Mouse (Mus musculus) cerebellum, postnatal 36 days (tissue): ENCODE measurements around the gene Cog8.

Source experiments
- DNase-seq, 2 experiments: peaks; one replicate each; pipeline ENCODE4 v3.0.0; 2021 to 2022; ENCODE audit warnings: mixed read lengths in 2 of 2

The Cog8 gene

GRCm38 (mm10) chr8:107056076-107056972 lies at the start of gene Cog8, which contains the start of gene Nip7:
Gene Cog8, minus strand, starts transcription at chr8:107056689.
Gene Nip7, plus strand, starts transcription at chr8:107056877.
- peak; percentile 96 for DNase-seq

GRCm38 (mm10) chr8:107104547-107104946 lies 48.1 kb upstream of the Cog8 start:
- DNase-seq: peak; percentile 68 to 70

- DNase-seq: no peak
Observed at GRCm38 (mm10) chr8:107100635-107101034, 44.1 kb upstream of the Cog8 start.

DNA sequence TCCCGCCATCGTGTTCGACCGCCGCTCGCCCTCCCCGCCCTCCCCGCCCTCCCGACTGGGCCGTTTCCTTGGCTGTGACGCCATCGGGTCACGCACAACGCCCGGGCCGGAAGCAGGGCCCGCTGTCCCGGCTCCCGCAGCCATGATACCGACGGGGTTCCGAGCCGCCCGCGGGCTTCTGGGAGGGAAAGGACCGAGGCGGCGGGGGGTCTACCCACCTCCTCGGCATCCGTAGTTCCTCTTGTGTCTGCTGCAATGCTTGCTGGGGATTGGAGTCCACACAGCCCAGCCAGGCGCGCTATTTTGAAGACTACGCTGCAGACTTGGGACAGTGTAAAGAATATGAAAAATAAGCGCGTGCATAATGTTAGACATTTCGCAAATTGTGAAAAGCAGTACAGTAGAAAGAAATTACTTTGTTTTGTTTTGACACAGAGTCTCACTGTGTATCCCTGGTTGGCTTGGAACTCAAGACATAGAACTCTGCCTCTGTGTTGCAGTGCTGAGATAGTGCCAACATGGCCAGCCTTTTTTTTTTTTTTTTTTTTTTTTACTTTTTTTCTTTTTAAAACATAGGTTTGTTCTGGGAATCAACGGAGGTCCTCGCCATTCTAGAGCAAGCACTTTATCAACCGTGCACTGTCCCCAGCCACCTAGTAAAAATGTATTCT lies 40.0 kb upstream of the Cog8 start, which contains the start of gene Terf2:
TSS of gene Terf2 (minus strand) at position 182 of the 671 bp plus-strand sequence.
- DNase-seq: peak; percentile 98

- DNase-seq: no peak
Observed at GRCm38 (mm10) chr8:107095717-107096365, 39.4 kb upstream of the Cog8 start.

- no peak for DNase-seq
Observed at GRCm38 (mm10) chr8:107090531-107090930, 34.0 kb upstream of the Cog8 start.

DNA sequence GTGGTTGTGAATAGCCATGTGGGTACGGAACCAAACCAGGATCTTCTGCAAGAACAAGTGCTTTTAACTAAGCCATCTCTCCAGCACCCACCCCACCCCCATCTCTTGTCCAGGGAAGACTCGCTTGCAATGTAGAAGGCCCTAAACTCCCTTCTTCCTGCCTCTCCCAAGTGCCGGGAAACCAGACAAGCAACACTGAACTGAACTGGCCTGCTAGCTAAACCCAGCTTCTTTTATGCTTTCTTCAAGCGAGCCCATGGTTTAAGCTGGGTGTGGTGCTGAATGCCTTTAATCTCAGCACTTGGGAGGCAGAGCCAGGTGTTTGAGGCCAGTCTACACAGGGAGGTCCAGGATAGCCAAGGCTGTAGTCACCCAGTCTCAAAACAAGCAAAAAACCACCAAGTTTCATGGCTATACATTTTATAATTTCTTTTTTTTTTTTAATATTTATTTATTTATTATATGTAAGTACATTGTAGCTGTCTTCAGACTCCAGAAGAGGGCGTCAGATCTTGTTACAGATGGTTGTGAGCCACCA lies 32.1 kb upstream of the Cog8 start:
- no peak for DNase-seq

- no peak for DNase-seq
Observed at GRCm38 (mm10) chr8:107086018-107086417, 29.5 kb upstream of the Cog8 start.

GRCm38 (mm10) chr8:107085358-107085757 lies 28.9 kb upstream of the Cog8 start:
- DNase-seq: peak in 1 of 2 experiments; percentile 12

- DNase-seq: no peak
Observed at GRCm38 (mm10) chr8:107076239-107076888, 19.9 kb upstream of the Cog8 start.

- DNase-seq: no peak
Observed at GRCm38 (mm10) chr8:107074128-107074527, 17.6 kb upstream of the Cog8 start.

DNA sequence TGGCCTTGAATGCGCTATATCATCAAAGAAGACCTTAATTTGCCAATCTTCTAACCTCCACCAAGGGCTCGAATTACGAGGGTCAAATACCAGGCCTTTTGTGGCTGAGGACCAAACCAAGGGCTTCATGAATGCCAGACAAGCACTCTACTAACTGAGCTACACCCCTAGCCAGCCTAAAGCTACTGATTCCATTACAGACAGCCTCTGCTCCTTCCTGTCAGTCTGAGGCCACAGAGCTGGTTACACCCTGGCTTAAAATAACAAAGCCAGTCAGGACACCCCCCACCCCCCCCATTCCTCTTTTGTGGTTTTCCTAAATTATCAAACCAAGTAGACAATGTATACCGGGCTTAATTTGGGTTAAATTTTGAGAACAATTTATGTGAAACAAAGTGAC lies 17.2 kb upstream of the Cog8 start:
- no peak for DNase-seq

GRCm38 (mm10) chr8:107065511-107066496 lies 9.3 kb upstream of the Cog8 start, which contains the start of gene Tmed6:
Gene Tmed6, minus strand, starts transcription at chr8:107065644.
- no peak for DNase-seq

- no peak for DNase-seq
Observed at GRCm38 (mm10) chr8:107062613-107063012, 6.1 kb upstream of the Cog8 start.

DNA sequence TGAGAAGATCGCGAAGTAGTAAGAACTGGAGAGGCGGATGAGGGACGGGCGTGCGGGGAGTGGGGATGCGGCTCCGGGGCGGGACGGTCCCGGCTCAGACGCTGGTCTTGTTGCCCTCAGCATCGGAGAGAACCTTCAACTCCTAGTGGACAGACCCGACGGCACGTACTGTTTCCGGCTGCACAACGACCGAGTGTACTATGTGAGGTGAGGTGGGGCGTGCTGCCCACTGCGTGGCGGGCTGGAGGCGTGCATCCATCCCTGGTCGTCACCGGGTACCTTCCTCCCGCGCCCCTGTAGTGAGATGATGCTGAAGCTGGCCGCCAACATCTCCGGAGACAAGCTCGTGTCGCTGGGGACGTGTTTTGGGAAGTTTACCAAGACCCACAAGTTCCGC lies 482 bp upstream of the Cog8 start:
- DNase-seq: no peak

DNA sequence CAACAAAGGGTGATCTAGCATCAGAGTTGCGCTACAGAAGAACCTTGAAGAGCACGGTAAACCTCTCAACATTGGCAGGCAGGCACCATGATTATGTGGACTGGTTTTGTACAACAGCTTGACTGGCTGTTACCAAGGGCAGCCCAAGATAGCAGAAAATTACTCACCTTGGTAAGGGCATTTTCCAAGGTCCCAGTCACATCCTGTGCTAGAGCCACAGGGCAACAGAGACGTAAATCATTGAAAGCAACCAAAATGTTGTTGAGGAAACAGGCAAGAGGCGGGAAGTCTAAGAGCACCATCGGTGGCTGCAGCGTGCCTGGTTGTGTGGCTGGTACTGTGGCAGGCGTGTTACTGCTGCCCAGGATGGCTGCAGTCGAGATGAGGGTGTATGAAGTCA lies 4.4 kb downstream of the Cog8 start:
- no peak for DNase-seq

- no peak for DNase-seq
Observed at GRCm38 (mm10) chr8:107049480-107049879, 7.0 kb downstream of the Cog8 start.

GRCm38 (mm10) chr8:107048061-107048941 lies 8.2 kb downstream of the Cog8 start, which contains the start of gene Pdf:
Gene Pdf, minus strand, starts transcription at chr8:107048614.
- peak; percentile 80 to 82 for DNase-seq

DNA sequence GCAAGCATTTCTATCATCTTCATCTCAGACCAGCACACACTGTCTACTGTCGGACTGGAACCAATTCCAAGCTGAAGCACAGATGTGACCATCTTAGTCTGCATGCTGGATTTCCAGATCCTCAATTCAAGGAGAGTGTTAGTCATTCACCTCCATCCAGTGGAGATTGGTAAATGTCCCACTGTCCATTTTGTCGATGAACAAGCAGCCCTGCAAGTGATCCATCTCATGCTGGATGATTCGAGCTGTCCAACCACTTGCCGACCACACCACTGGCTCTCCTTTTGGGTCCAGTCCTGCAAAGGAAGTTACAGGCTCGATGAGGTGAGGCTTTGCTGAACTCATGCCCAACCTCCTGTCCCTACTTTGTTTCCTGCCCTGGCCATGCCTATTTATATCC lies 9.5 kb downstream of the Cog8 start:
- no peak for DNase-seq

DNA sequence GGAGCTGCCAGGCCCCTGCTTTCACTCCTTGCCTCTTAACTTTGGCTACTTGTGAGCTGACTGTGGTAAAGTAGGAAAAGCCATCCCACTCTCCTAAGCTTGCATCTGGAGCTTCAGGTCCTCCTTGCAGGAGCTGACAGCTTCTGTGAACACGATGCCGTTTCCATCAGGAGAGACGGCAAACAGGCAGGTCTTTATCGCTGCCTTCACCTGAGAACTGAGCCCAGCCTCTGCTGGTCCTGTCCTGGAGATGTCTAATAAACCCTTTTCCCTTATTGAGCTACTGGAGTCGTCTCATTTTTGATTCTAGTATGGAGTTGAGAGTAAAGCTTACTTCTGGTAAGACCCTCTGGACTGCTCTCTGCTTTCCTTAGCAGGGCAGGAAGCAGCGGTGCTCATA lies 11.0 kb downstream of the Cog8 start:
- no peak for DNase-seq
